Mouse (Mus musculus): ENCODE results near the gene Pprc1. TPM values are rescaled to one million over a fixed set of nuclear protein-coding genes. Genes with fewer than 3 reads are reported as not detected.

Pprc1 gene
- polyA plus RNA-seq, 1 experiment, result 44.1 TPM

DNA sequence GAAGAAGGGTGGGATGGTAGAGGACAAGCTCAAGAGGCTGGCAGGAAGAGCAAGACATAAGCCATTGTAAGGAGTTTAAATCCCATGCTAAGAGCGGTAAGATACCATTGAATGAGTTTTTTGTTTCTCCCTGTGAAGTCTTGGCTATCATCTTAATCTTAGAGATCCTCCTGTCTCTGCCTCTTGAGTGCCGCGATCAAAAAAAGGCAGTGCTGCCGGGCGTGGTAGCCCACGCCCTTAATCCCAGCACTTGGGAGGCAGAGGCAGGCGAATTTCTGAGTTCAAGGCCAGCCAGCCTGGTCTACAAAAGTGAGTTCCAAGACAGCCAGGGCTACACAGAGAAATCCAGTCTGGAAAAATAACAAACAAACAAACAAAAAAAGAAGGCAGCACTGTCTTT, 13.8 kb downstream of the Pprc1 start:
- no peak overlapping the region for H3K27ac ChIP-seq (ENCODE audit: control insufficient read depth, insufficient read depth, low read length)
- peaks cover 6% of the 10 kb centered on the region for H3K4me1 ChIP-seq (replicated peaks; ENCODE audit: control insufficient read depth, insufficient read depth, low read length)
- H3K27me3 ChIP-seq (ENCODE audit: control insufficient read depth, insufficient read depth, low read length), result no peaks in the 10 kb centered on the region
- peaks cover 12% of the 10 kb centered on the region for H3K36me3 ChIP-seq (ENCODE audit: control insufficient read depth, insufficient read depth, low read length)
- 96% methylated on average over 7 of the region's 7 CpGs for WGBS
- TF ChIP-seq POLR2A (IDR thresholded peaks at IDR 0.05; ENCODE audit: control insufficient read depth, extremely low read depth, insufficient read depth, low read length, poor library complexity) (no peak), CTCF (IDR thresholded peaks at IDR 0.05; ENCODE audit: borderline replicate concordance, control insufficient read depth, extremely low read depth, insufficient read depth, low read length, poor library complexity) (no peak)
- no peak overlapping the region for H3K4me3 ChIP-seq (ENCODE audit: control insufficient read depth, insufficient read depth, low read length)
- no peak for DNase-seq

DNA sequence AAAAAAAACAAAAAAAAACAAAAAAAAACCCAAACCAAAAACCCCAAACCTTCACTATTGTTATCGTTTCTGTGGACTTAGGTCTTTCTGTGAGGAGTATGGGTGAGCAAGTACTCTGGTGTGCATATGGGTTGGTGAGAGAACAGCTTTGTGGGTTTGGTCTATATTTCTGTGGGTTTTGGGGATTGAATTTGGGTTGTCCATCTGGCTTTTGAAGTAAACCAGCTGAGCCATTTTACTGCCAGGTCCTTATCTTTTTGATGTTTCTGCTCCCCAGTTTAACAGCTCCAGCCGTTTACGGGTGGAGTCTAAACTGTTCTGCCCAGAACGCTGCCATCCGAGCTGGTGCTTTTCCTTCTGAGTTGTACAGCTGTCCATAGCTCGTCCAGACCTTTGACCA, 16.2 kb downstream of the Pprc1 start:
- Histone ChIP-seq H3K27me3 (ENCODE audit: control insufficient read depth, insufficient read depth, low read length) (no peaks in the 10 kb centered on the region), H3K4me1 (replicated peaks; ENCODE audit: control insufficient read depth, insufficient read depth, low read length) (peaks cover 4% of the 10 kb centered on the region), H3K36me3 (ENCODE audit: control insufficient read depth, insufficient read depth, low read length) (peaks cover 29% of the 10 kb centered on the region), H3K27ac (ENCODE audit: control insufficient read depth, insufficient read depth, low read length) (no peak overlapping the region), H3K4me3 (ENCODE audit: control insufficient read depth, insufficient read depth, low read length) (no peak overlapping the region)
- TF ChIP-seq POLR2A (IDR thresholded peaks at IDR 0.05; ENCODE audit: control insufficient read depth, extremely low read depth, insufficient read depth, low read length, poor library complexity), result no peak
- TF ChIP-seq CTCF (IDR thresholded peaks at IDR 0.05; ENCODE audit: borderline replicate concordance, control insufficient read depth, extremely low read depth, insufficient read depth, low read length, poor library complexity), result no peak
- WGBS, result 83% methylated on average over 6 of the region's 6 CpGs
- DNase-seq, result no peak

DNA sequence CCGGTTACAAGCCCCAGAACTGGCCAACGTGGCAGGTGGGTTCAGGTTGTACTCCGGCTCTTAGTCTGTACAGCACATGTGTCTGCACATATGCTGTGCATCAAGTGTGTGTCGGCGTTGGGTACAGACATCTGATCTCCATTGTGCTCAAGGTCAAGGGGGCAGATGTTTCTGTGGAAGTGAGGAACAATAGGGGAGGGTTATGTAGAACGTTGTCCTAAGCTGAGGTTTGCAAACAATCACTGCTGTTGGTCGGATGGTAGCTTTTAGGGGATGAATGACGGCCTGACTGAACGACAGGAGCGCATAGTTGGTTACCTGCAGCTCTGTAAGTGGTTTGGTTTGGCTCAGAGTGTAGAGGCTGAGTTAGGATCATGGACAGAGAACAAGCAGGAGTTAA, 23.4 kb downstream of the Pprc1 start:
- 93% methylated on average over 10 of the region's 10 CpGs for WGBS
- no peak for TF ChIP-seq CTCF (IDR thresholded peaks at IDR 0.05; ENCODE audit: borderline replicate concordance, control insufficient read depth, extremely low read depth, insufficient read depth, low read length, poor library complexity)
- TF ChIP-seq POLR2A (IDR thresholded peaks at IDR 0.05; ENCODE audit: control insufficient read depth, extremely low read depth, insufficient read depth, low read length, poor library complexity), result no peak
- H3K36me3 ChIP-seq (ENCODE audit: control insufficient read depth, insufficient read depth, low read length), result peaks cover 40% of the 10 kb centered on the region
- H3K4me1 ChIP-seq (replicated peaks; ENCODE audit: control insufficient read depth, insufficient read depth, low read length), result no peaks in the 10 kb centered on the region
- no peak overlapping the region for H3K4me3 ChIP-seq (ENCODE audit: control insufficient read depth, insufficient read depth, low read length)
- no peaks in the 10 kb centered on the region for H3K27me3 ChIP-seq (ENCODE audit: control insufficient read depth, insufficient read depth, low read length)
- no peak for DNase-seq
- no peak overlapping the region for H3K27ac ChIP-seq (ENCODE audit: control insufficient read depth, insufficient read depth, low read length)

DNA sequence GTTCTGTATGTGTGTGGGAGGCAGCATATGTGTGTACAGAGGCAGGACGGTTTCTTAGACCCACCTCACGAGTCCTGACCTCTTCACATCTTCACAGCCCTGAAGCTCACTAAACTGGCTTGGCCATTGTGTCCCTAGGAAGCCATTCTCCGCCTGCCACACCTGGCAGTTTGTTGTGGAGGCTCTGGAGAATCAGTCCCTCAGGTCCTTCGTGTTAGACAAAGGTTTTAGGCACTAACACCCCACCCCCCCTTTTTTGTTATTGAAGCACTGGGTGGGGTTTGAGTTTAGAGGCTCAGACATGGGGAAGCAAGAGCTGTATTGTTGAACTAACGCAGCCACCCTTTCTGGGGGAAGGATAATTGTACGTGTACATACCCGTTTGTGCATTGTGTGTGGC, 28.6 kb downstream of the Pprc1 start:
- no peak overlapping the region for H3K27ac ChIP-seq (ENCODE audit: control insufficient read depth, insufficient read depth, low read length)
- H3K27me3 ChIP-seq (ENCODE audit: control insufficient read depth, insufficient read depth, low read length), result no peaks in the 10 kb centered on the region
- no peaks in the 10 kb centered on the region for H3K4me1 ChIP-seq (replicated peaks; ENCODE audit: control insufficient read depth, insufficient read depth, low read length)
- WGBS, result 92% methylated on average over 7 of the region's 7 CpGs
- peaks cover 6% of the 10 kb centered on the region; the same call in 1 of the 2 replicates for H3K36me3 ChIP-seq (ENCODE audit: control insufficient read depth, insufficient read depth, low read length)
- no peak for TF ChIP-seq CTCF (IDR thresholded peaks at IDR 0.05; ENCODE audit: borderline replicate concordance, control insufficient read depth, extremely low read depth, insufficient read depth, low read length, poor library complexity)
- no peak for TF ChIP-seq POLR2A (IDR thresholded peaks at IDR 0.05; ENCODE audit: control insufficient read depth, extremely low read depth, insufficient read depth, low read length, poor library complexity)
- H3K4me3 ChIP-seq (ENCODE audit: control insufficient read depth, insufficient read depth, low read length), result no peak overlapping the region
- no peak for DNase-seq

DNA sequence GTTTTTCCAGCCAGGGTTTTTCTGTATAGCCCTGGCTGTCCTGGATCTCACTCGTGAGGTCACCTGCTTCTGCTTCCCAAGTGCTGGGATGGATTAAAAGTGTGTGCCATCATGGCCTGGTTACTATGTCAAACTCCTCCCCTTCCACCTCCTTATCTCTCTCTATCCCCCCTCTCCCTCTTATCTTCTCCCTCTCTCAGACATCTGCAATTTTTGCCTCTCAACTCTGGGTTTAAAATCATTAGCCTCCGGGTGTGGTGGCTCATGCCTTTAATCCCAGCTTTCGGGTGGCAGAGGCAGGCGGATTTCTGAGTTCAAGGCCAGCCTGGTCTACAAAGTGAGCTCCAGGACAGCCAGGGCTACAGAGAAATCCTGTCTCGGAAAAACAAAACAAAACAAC, 29.6 kb downstream of the Pprc1 start:
- Histone ChIP-seq H3K27me3 (ENCODE audit: control insufficient read depth, insufficient read depth, low read length) (no peaks in the 10 kb centered on the region), H3K36me3 (ENCODE audit: control insufficient read depth, insufficient read depth, low read length) (peaks cover 3% of the 10 kb centered on the region; the same call in 1 of the 2 replicates), H3K4me3 (ENCODE audit: control insufficient read depth, insufficient read depth, low read length) (no peak overlapping the region), H3K4me1 (replicated peaks; ENCODE audit: control insufficient read depth, insufficient read depth, low read length) (no peaks in the 10 kb centered on the region), H3K27ac (ENCODE audit: control insufficient read depth, insufficient read depth, low read length) (no peak overlapping the region)
- 98% methylated on average over 5 of the region's 5 CpGs for WGBS
- no peak for DNase-seq
- TF ChIP-seq POLR2A (IDR thresholded peaks at IDR 0.05; ENCODE audit: control insufficient read depth, extremely low read depth, insufficient read depth, low read length, poor library complexity) (no peak), CTCF (IDR thresholded peaks at IDR 0.05; ENCODE audit: borderline replicate concordance, control insufficient read depth, extremely low read depth, insufficient read depth, low read length, poor library complexity) (no peak)

- Histone ChIP-seq H3K4me1 (replicated peaks; ENCODE audit: control insufficient read depth, insufficient read depth, low read length) (no peaks in the 10 kb centered on the region), H3K4me3 (ENCODE audit: control insufficient read depth, insufficient read depth, low read length) (peak within 1 kb of the TSS; percentile 68), H3K27me3 (ENCODE audit: control insufficient read depth, insufficient read depth, low read length) (no peaks in the 10 kb centered on the region), H3K27ac (ENCODE audit: control insufficient read depth, insufficient read depth, low read length) (no peak within 1 kb of the TSS), H3K36me3 (ENCODE audit: control insufficient read depth, insufficient read depth, low read length) (peaks cover 13% of the 10 kb centered on the region)
- TF ChIP-seq POLR2A (IDR thresholded peaks at IDR 0.05; ENCODE audit: control insufficient read depth, extremely low read depth, insufficient read depth, low read length, poor library complexity), result 0 out of 2 replicates have a peak, but pooled peaks have one; percentile 52
- peak; percentile 54; the same call in 1 of the 2 replicates for TF ChIP-seq CTCF (IDR thresholded peaks at IDR 0.05; ENCODE audit: borderline replicate concordance, control insufficient read depth, extremely low read depth, insufficient read depth, low read length, poor library complexity)
- under 1% methylated on average over 66 of the region's 66 CpGs for whole genome bisulfite sequencing
- peak; percentile 99 for DNase-seq
These were observed 31.2 kb downstream of the Pprc1 start, which contains the start of gene Nolc1 for GRCm38 (mm10) chr19:46075616-46076607. Gene Nolc1, plus strand, starts transcription at chr19:46075863.
